16 mouse cellular contexts compared by ENCODE assay signal in genomic region chr11:109039792-109040518, GRCm38 (mm10).
DNase-seq lines count a peak whose midpoint lies in the region; ATAC-seq and TF ChIP-seq lines count a peak whose summit lies in the region.
"Had no signal": no experiment of that assay in that cellular context is flagged by ENCODE, and none has a peak within 500 bp of the region (broad histone marks: within the 10 kb centered on the region; RNA-seq: fewer than 3 reads in every experiment).

No protein-coding gene starts in this region.

- H3K9me3 ChIP-seq in hindbrain, embryonic 15.5 days, result no peaks in the 10 kb centered on the region
- H3K9me3 ChIP-seq in hindbrain, embryonic 12.5 days (replicated peaks), result no peaks in the 10 kb centered on the region
- H3K9me3 ChIP-seq in midbrain, embryonic 15.5 days, result no peaks in the 10 kb centered on the region
- H3K9me3 ChIP-seq in midbrain, embryonic 14.5 days (ENCODE audit: control insufficient read depth, low read length), result no peaks in the 10 kb centered on the region
- H3K9me3 ChIP-seq in stomach, postnatal 0 days (ENCODE audit: control insufficient read depth, low read length), result no peaks in the 10 kb centered on the region
- H3K9me3 ChIP-seq: embryonic facial prominence, embryonic 12.5 days; heart, embryonic 10.5 days; limb, embryonic 12.5 days; midbrain, embryonic 13.5 days; neural tube, embryonic 12.5 days had no signal

- no peaks in the 10 kb centered on the region for H3K36me3 ChIP-seq in hindbrain, embryonic 15.5 days
- no peaks in the 10 kb centered on the region for H3K36me3 ChIP-seq in hindbrain, embryonic 12.5 days
- H3K36me3 ChIP-seq in midbrain, embryonic 15.5 days (replicated peaks), result no peaks in the 10 kb centered on the region
- no peaks in the 10 kb centered on the region for H3K36me3 ChIP-seq in midbrain, embryonic 14.5 days (ENCODE audit: control insufficient read depth, insufficient read depth, low read length)
- H3K36me3 ChIP-seq in stomach, postnatal 0 days (ENCODE audit: control insufficient read depth, insufficient read depth, low read length), result no peaks in the 10 kb centered on the region
- H3K36me3 ChIP-seq: embryonic facial prominence, embryonic 12.5 days; G1E; heart, embryonic 10.5 days; limb, embryonic 12.5 days; midbrain, embryonic 13.5 days; neural tube, embryonic 12.5 days had no signal

- H3K27ac ChIP-seq in hindbrain, embryonic 15.5 days (replicated peaks), result peak overlapping the region; percentile 46
- H3K27ac ChIP-seq in hindbrain, embryonic 12.5 days, result no peak overlapping the region
- 0 out of 2 replicates have a peak overlapping the region, but pooled peaks have one; percentile 1 for H3K27ac ChIP-seq in midbrain, embryonic 15.5 days
- H3K27ac ChIP-seq in midbrain, embryonic 14.5 days (replicated peaks; ENCODE audit: low read depth, low read length), result no peak overlapping the region
- H3K27ac ChIP-seq in stomach, postnatal 0 days (replicated peaks), result no peak overlapping the region
- H3K27ac ChIP-seq: embryonic facial prominence, embryonic 12.5 days; heart, embryonic 10.5 days; limb, embryonic 12.5 days; midbrain, embryonic 13.5 days; neural tube, embryonic 12.5 days had no signal

- H3K4me2 ChIP-seq in hindbrain, embryonic 15.5 days, result no peak overlapping the region
- no peak overlapping the region for H3K4me2 ChIP-seq in hindbrain, embryonic 12.5 days (replicated peaks)
- H3K4me2 ChIP-seq in midbrain, embryonic 15.5 days, result no peak overlapping the region
- H3K4me2 ChIP-seq in midbrain, embryonic 14.5 days (ENCODE audit: low read length), result no peak overlapping the region
- no peak overlapping the region for H3K4me2 ChIP-seq in stomach, postnatal 0 days (replicated peaks; ENCODE audit: low read depth)
- H3K4me2 ChIP-seq: embryonic facial prominence, embryonic 12.5 days; limb, embryonic 12.5 days; midbrain, embryonic 13.5 days; neural tube, embryonic 12.5 days had no signal

- no peak overlapping the region for H3K4me3 ChIP-seq in hindbrain, embryonic 15.5 days
- no peak overlapping the region for H3K4me3 ChIP-seq in hindbrain, embryonic 12.5 days
- H3K4me3 ChIP-seq in midbrain, embryonic 15.5 days, result no peak overlapping the region
- H3K4me3 ChIP-seq in midbrain, embryonic 14.5 days (replicated peaks; ENCODE audit: low read depth, low read length), result no peak overlapping the region
- no peak overlapping the region for H3K4me3 ChIP-seq in stomach, postnatal 0 days (ENCODE audit: low read depth, low read length)
- H3K4me3 ChIP-seq: embryonic facial prominence, embryonic 12.5 days; heart, embryonic 10.5 days; limb, embryonic 12.5 days; midbrain, embryonic 13.5 days; neural tube, embryonic 12.5 days had no signal

- H3K9ac ChIP-seq in hindbrain, embryonic 15.5 days, result no peak overlapping the region
- no peak overlapping the region for H3K9ac ChIP-seq in hindbrain, embryonic 12.5 days
- H3K9ac ChIP-seq in midbrain, embryonic 15.5 days, result no peak overlapping the region
- H3K9ac ChIP-seq in midbrain, embryonic 14.5 days (replicated peaks; ENCODE audit: low read length), result no peak overlapping the region
- H3K9ac ChIP-seq in stomach, postnatal 0 days (ENCODE audit: low read length), result no peak overlapping the region
- H3K9ac ChIP-seq: embryonic facial prominence, embryonic 12.5 days; limb, embryonic 12.5 days; midbrain, embryonic 13.5 days; neural tube, embryonic 12.5 days had no signal

- no peak for TF ChIP-seq EP300 in stomach, postnatal 0 days (optimal IDR thresholded peaks at IDR 0.05)

- H3K27me3 ChIP-seq in hindbrain, embryonic 15.5 days, result no peaks in the 10 kb centered on the region
- no peaks in the 10 kb centered on the region for H3K27me3 ChIP-seq in hindbrain, embryonic 12.5 days
- no peaks in the 10 kb centered on the region for H3K27me3 ChIP-seq in midbrain, embryonic 15.5 days (replicated peaks)
- H3K27me3 ChIP-seq in midbrain, embryonic 14.5 days (ENCODE audit: control insufficient read depth, insufficient read depth, low read length), result no peaks in the 10 kb centered on the region
- no peaks in the 10 kb centered on the region for H3K27me3 ChIP-seq in stomach, postnatal 0 days (ENCODE audit: control insufficient read depth, insufficient read depth, low read length)
- H3K27me3 ChIP-seq: embryonic facial prominence, embryonic 12.5 days; limb, embryonic 12.5 days; midbrain, embryonic 13.5 days; neural tube, embryonic 12.5 days had no signal

- peaks cover 13% of the 10 kb centered on the region for H3K4me1 ChIP-seq in hindbrain, embryonic 15.5 days (replicated peaks)
- peaks cover 10% of the 10 kb centered on the region for H3K4me1 ChIP-seq in hindbrain, embryonic 12.5 days
- no peaks in the 10 kb centered on the region for H3K4me1 ChIP-seq in midbrain, embryonic 15.5 days
- H3K4me1 ChIP-seq in midbrain, embryonic 14.5 days (ENCODE audit: control insufficient read depth, insufficient read depth, low read length), result no peaks in the 10 kb centered on the region
- no peaks in the 10 kb centered on the region for H3K4me1 ChIP-seq in stomach, postnatal 0 days (replicated peaks; ENCODE audit: control insufficient read depth, insufficient read depth)
- H3K4me1 ChIP-seq: heart, embryonic 10.5 days had no signal

- 51% methylated on average over 6 of the region's 6 CpGs for WGBS in hindbrain, embryonic 15.5 days
- WGBS in hindbrain, embryonic 12.5 days, result 67% methylated on average over 6 of the region's 6 CpGs
- 64% methylated on average over 6 of the region's 6 CpGs for WGBS in midbrain, embryonic 15.5 days
- WGBS in midbrain, embryonic 14.5 days, result 69% methylated on average over 6 of the region's 6 CpGs
- WGBS in stomach, postnatal 0 days, result 71% methylated on average over 6 of the region's 6 CpGs

- peak; percentile 52 to 53 for DNase-seq in cerebellum, postnatal 10 days
- DNase-seq in cerebellum, adult 11 months, result no peak
- no peak for DNase-seq in midbrain, embryonic 14.5 days
- DNase-seq in stomach, postnatal 0 days (ENCODE audit: low spot score), result peak; percentile 1
- DNase-seq: layer of hippocampus, postnatal 36 days; right cerebral cortex, postnatal 4 days had no signal

- no peak for TF ChIP-seq CTCF in stomach, postnatal 0 days (IDR thresholded peaks at IDR 0.05; ENCODE audit: low read depth)

- ATAC-seq in hindbrain, embryonic 15.5 days (ENCODE audit: low FRiP score, low read depth), result no peak
- ATAC-seq in hindbrain, embryonic 12.5 days (ENCODE audit: low FRiP score), result no peak
- ATAC-seq in midbrain, embryonic 15.5 days (replicated peaks), result no peak
- no peak for ATAC-seq in midbrain, embryonic 14.5 days (ENCODE audit: low FRiP score, low TSS enrichment)
- no peak for ATAC-seq in stomach, postnatal 0 days (ENCODE audit: low FRiP score, low TSS enrichment)
- ATAC-seq: intestine, postnatal 0 days had no signal

Comparison
In these comparisons a context has a peak if more than half of its experiments do, and no peak if none do; other contexts are left out.
1. DNase-seq: peak in cerebellum, postnatal 10 days (2 of 2) and stomach, postnatal 0 days (single experiment); none in cerebellum, adult 11 months (single experiment) and midbrain, embryonic 14.5 days (single experiment).
2. H3K27ac ChIP-seq: peak in hindbrain, embryonic 15.5 days (single experiment) and midbrain, embryonic 15.5 days (single experiment); none in hindbrain, embryonic 12.5 days (single experiment), midbrain, embryonic 14.5 days (single experiment) and stomach, postnatal 0 days (single experiment).